Mouse (Mus musculus): ENCODE measurements around the gene Tmem184a. TPM values are rescaled to one million over a fixed set of nuclear protein-coding genes. Genes with fewer than 3 reads are reported as not detected.

The Tmem184a gene
- polyA plus RNA-seq, 1 experiment from 2014 or later, result 197 TPM

GRCm38 (mm10) chr5:139754753-139755152 lies 65.0 kb downstream of the Tmem184a start:
- Histone ChIP-seq H3K27me3 (replicated peaks; ENCODE audit: control insufficient read depth, insufficient read depth, low read length) (no peaks in the 10 kb centered on the region), H3K9ac (ENCODE audit: low read depth, low read length) (no peak overlapping the region), H3K4me3 (ENCODE audit: low read depth, low read length) (no peak overlapping the region), H3K36me3 (ENCODE audit: control insufficient read depth, insufficient read depth) (peaks cover 83% of the 10 kb centered on the region), H3K4me2 (replicated peaks; ENCODE audit: low read depth) (no peak overlapping the region), H3K4me1 (replicated peaks; ENCODE audit: control insufficient read depth, insufficient read depth, low read length) (no peaks in the 10 kb centered on the region), H3K9me3 (ENCODE audit: control insufficient read depth) (no peaks in the 10 kb centered on the region), H3K27ac (ENCODE audit: low read depth, low read length) (no peak overlapping the region)
- TF ChIP-seq CTCF (IDR thresholded peaks at IDR 0.05; ENCODE audit: low read depth), result peak; percentile 90
- 23% methylated on average over 12 of the region's 12 CpGs for WGBS
- no peak for ATAC-seq

Small RNA genes lying within 50 kb of the gene (microRNA-seq; reads per million reads assigned to microRNA genes)
- gene Mir7037, result not detected

Other genes starting within 250 kb of the Tmem184a start
- gene Micall2, start 83.6 kb downstream of the Tmem184a start, polyA plus RNA-seq (2015; fragmentation: Nextera tagmentation; extraction: Ambion mirVana), result 12.8 and 13.0 TPM in 2 replicates
- 9.9 and 12.7 TPM in 2 replicates for gene Ints1, start 44.2 kb downstream of the Tmem184a start, polyA plus RNA-seq (2015; fragmentation: Nextera tagmentation; extraction: Ambion mirVana)
- gene Mafk, start 28.4 kb downstream of the Tmem184a start, polyA plus RNA-seq (2015; fragmentation: Nextera tagmentation; extraction: Ambion mirVana), result 23.1 and 25.5 TPM in 2 replicates
- gene Gm26938, start 6.5 kb upstream of the Tmem184a start, polyA plus RNA-seq (2015; fragmentation: Nextera tagmentation; extraction: Ambion mirVana), result not detected in 2 replicates
- 33.9 and 34.4 TPM in 2 replicates for gene Psmg3, start 7.0 kb upstream of the Tmem184a start, polyA plus RNA-seq (2015; fragmentation: Nextera tagmentation; extraction: Ambion mirVana)
- 0.08 and 0.12 TPM in 2 replicates for gene Elfn1, start 88.0 kb upstream of the Tmem184a start, polyA plus RNA-seq (2015; fragmentation: Nextera tagmentation; extraction: Ambion mirVana)

Measured in intestine, postnatal 0 days (tissue).